Mouse (Mus musculus) gastrocnemius, adult 18-20 months (tissue): Measurements from ENCODE around the gene Ftl1. TPM values are rescaled to one million over a fixed set of nuclear protein-coding genes. Genes with fewer than 3 reads are reported as not detected.
A peak's percentile ranks its signal among the peaks of the same experiment; 100 is the strongest.

Source experiments
- DNase-seq: peaks from one replicate; pipeline ENCODE4 v3.0.0; 2021; ENCODE audit warnings: low spot score
- total RNA-seq, 2 experiments: library from RNA; stranded (reverse); gene quantifications; 2 replicates each; pipeline ENCODE4 v1.2.3; 2021

Ftl1 gene
- total RNA-seq, 2 experiments from 2014 or later: 109 to 151 TPM

- no peak for DNase-seq
These were observed 4.7 kb downstream of the Ftl1 start for GRCm38 (mm10) chr7:45454971-45455370.

GRCm38 (mm10) chr7:45451344-45451982, 8.2 kb downstream of the Ftl1 start:
- DNase-seq: peak; percentile 85

GRCm38 (mm10) chr7:45449974-45450373, 9.7 kb downstream of the Ftl1 start:
- DNase-seq: no peak

GRCm38 (mm10) chr7:45447325-45447990, 12.2 kb downstream of the Ftl1 start:
- DNase-seq: no peak

GRCm38 (mm10) chr7:45446589-45446988, 13.1 kb downstream of the Ftl1 start:
- no peak for DNase-seq

GRCm38 (mm10) chr7:45443526-45444420, 15.9 kb downstream of the Ftl1 start:
- peak; percentile 76 for DNase-seq

GRCm38 (mm10) chr7:45437521-45438276, 22.0 kb downstream of the Ftl1 start, which contains the start of gene Ruvbl2:
Gene Ruvbl2, minus strand, starts transcription at chr7:45438096.
- DNase-seq: peak; percentile 85

- DNase-seq: no peak
These were observed 22.6 kb downstream of the Ftl1 start for GRCm38 (mm10) chr7:45437046-45437445.

GRCm38 (mm10) chr7:45436444-45436843, 23.2 kb downstream of the Ftl1 start:
- no peak for DNase-seq

GRCm38 (mm10) chr7:45435038-45435437, 24.6 kb downstream of the Ftl1 start:
- DNase-seq: no peak

GRCm38 (mm10) chr7:45434203-45435015, 25.3 kb downstream of the Ftl1 start, which contains the start of gene Gys1:
Gene Gys1, plus strand, starts transcription at chr7:45434844.
- peak; percentile 100 for DNase-seq

- no peak for DNase-seq
These were observed 25.9 kb downstream of the Ftl1 start for GRCm38 (mm10) chr7:45433835-45434202.

GRCm38 (mm10) chr7:45426556-45426955, 33.1 kb downstream of the Ftl1 start:
- DNase-seq: no peak

GRCm38 (mm10) chr7:45421194-45421593, 38.5 kb downstream of the Ftl1 start:
- no peak for DNase-seq

GRCm38 (mm10) chr7:45420615-45420919, 39.1 kb downstream of the Ftl1 start, which contains the start of gene Lhb:
Gene Lhb, plus strand, starts transcription at chr7:45420820.
- no peak for DNase-seq

GRCm38 (mm10) chr7:45419859-45420614, 39.6 kb downstream of the Ftl1 start:
- DNase-seq: no peak

- DNase-seq: no peak
These were observed 41.7 kb downstream of the Ftl1 start for GRCm38 (mm10) chr7:45417962-45418492.

GRCm38 (mm10) chr7:45415636-45416035, 44.0 kb downstream of the Ftl1 start:
- no peak for DNase-seq

DNA sequence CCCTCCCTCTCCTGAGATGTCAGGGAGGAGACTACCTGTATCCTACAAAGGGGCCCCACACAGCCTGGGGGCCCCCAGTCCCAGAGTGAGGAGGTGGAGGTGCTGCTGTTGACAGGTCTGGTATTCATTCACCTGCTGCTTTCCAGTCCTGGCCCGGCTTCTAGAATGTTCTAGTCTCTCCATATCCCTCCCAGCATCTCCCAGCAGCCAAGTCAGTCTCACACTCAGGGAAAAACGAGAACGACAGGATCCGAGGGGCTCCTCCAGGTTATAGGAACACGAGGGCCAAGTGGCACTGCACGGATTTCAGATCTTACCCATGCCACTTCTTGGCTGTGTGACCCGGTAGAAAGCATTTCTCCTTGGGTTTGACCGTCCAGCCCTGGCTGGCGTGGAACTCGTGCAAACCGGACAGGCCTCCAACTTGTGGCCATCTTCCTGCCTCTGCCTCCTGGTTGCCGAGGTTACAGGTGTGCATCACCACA, 44.9 kb downstream of the Ftl1 start:
- no peak for DNase-seq
